Mouse (Mus musculus) yolk sac, embryonic 10.5 days (tissue): Measurements from ENCODE around the gene Lamtor4.

Experiments
- DNase-seq: peaks from one replicate; pipeline ENCODE4 v3.0.0-alpha.2; 2017; ENCODE audit warnings: low spot score

The Lamtor4 gene

DNA sequence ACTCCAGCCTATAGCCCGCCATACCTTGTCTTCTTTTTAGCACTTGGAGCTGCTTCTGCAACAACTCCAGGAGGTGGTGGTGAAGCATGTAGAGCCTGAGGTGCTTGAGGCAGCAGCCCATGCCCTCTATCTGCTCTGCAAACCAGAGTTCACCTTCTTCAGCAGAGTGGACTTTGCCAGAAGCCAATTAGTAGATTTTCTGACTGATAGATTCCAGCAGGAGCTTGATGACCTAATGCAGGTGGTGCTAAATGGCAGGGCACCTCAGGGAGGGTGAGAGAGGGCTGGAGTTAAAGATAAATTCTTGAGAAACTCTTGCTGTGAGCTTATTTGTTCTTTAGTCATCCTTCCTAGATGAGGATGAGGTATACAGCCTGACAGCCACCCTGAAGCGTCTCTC, 44.3 kb downstream of the Lamtor4 start:
- DNase-seq, result no peak
